Mouse (Mus musculus): ENCODE data around the gene B3gnt4.

B3gnt4 gene

GRCm38 (mm10) chr5:123525916-123526495 is 15.7 kb downstream of the B3gnt4 start:
- DNase-seq (ENCODE audit: low spot score), result no peak

DNA sequence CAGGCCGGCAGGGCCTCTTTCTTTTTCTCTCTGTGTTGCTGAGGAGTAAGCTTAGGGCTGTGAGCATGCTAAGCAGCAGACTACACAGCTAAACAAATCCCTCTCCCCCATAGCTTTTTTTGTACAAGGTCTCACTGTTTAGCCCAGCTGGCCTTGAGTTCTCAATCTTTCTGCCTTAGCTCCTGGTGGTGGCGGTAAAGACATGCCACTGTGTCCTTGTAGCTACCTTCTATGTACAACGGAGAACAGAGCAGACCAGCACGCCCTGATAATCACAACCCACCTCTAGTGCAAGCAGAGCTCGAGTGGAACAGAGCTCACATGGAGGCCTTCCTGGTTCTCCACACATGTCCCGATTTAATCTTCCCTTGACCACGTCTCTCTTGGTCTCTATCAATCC is 18.4 kb downstream of the B3gnt4 start:
- DNase-seq (ENCODE audit: low spot score), result no peak

DNA sequence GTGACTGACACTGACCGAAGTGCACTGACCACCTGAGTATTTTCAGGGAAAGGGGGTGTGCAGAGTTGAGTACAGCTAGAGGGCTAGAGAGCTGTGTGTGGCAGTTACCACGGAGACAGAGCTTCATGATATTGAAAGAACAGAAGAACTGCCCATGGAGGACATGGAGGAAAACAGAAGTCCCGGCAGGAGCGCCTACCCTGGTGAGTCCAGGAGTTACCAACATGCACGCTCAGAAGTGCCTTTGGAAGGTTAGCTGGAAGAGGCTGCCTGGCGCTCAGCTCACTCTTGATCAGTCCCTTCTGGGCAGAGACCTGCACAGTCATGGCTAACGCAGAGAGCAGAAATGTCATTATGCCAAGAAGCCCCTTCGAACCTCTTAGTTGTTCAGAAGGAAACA is 19.8 kb downstream of the B3gnt4 start:
- no peak for DNase-seq (ENCODE audit: low spot score)

DNA sequence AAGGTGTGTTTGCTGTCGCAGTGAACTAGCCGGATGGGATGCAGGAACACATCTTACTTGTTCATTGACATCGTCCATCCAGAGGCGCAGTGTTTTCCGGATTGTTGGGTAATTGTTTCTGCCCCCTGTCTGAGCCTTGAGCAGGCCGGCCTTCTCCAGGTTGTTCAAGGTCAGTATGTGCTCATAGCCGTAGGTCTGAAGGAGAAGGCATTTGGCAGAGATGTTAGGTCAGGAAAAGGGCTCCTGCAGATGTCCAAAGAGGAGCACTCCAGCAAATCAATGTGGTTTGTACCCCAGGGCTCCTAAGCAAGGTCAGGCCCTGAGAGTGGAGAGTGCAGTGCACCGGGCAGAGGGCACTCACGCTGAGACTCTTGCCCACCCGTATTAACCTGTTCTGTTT is 23.5 kb downstream of the B3gnt4 start:
- no peak for DNase-seq (ENCODE audit: low spot score)

- no peak for DNase-seq (ENCODE audit: low spot score)
These were observed 45.4 kb downstream of the B3gnt4 start for GRCm38 (mm10) chr5:123555693-123556092.

DNA sequence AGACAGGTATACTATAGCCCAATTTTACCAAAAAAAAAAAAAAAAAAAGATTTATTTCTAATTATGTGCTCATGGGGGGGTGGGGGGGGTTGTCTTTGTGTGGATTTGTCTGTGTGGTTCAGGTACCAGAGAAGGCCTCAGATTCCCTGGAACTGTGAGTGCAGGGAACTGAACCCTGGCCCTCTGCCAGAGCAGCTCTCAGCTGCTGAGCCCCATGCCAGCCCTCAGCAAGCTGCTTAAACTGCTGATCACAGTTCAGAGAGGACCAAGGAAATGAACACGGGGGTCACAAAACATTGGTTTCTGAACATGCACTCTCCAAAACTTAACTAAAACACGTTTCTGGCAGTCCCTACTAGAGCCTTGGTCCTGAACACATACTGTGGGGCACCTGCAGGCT is 46.2 kb downstream of the B3gnt4 start:
- DNase-seq (ENCODE audit: low spot score), result no peak

DNA sequence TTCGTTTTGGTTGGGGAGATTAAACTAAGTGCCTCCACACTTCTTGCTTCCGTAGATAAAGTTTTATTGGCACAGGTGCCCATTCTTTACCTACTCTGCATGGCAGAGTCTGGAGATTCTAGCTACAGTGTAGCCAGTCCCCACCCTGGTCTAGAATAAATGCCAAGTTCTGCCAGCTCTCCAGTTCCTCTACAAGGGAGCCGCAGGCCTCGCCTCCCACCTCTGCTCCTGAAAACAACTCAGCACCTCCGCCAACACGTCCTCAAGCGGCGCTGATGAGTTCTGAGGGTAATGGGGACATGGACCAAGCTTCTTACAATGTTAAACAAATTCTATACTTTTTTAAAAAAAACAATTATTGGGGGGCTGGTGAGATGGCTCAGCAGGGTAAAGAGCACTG is 49.3 kb downstream of the B3gnt4 start:
- DNase-seq (ENCODE audit: low spot score), result no peak

DNA sequence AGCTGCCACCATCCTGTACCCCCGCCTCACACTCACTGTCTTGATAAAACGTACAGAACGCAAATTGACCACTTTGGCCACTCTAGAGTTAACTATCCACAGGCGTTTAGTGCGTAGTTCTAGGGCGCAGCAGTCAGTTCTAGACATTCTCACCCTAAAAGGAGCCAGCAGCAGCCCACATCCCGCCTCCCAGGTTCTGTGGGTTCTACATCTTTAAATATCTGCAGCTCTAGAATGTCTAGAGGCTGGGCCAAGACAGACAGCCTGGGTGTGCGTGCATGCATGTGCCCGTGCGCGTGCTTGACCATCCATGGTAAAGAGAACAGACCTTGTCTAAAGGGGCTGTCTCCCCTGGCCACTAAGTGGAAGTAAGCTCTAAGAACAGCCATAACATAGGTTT is 50.9 kb downstream of the B3gnt4 start:
- DNase-seq (ENCODE audit: low spot score), result no peak

Data from left cerebral cortex, adult 11 months (tissue).